Mouse (Mus musculus) stomach, postnatal 0 days (tissue): ENCODE results near the gene Lalba. TPM values are rescaled to one million over a fixed set of nuclear protein-coding genes. Genes with fewer than 3 reads are reported as not detected.

ENCODE experiments used
- ATAC-seq: fragments of 200-750 bp; cut with Nextera tagmentation; 2 replicates; pipeline ENCODE4 v1.8.0; 2017; ENCODE audit not compliant: low FRiP score, low TSS enrichment
- DNase-seq: peaks from one replicate; pipeline ENCODE4 v3.0.0-alpha.2; 2016; ENCODE audit warnings: low spot score
- H3K27ac ChIP-seq: fragments of 300-500 bp; sonication (generic); replicated peaks from 2 replicates; pipeline ENCODE4 v1.5.1; 2014; ENCODE audit warnings: mild to moderate bottlenecking, control low read depth
- H3K27me3 ChIP-seq: fragments of 300-500 bp; sonication (generic); 2 replicates; pipeline ENCODE4 v1.6.1; 2014; ENCODE audit warnings: low read length; ENCODE audit not compliant: control insufficient read depth, insufficient read depth
- H3K36me3 ChIP-seq: fragments of 300-500 bp; sonication (generic); 2 replicates; pipeline ENCODE4 v1.6.1; 2014; ENCODE audit warnings: low read length, mixed read lengths; ENCODE audit not compliant: control insufficient read depth, insufficient read depth
- H3K4me1 ChIP-seq: fragments of 300-500 bp; sonication (generic); replicated peaks from 2 replicates; pipeline ENCODE4 v1.6.1; 2014; ENCODE audit warnings: antibody characterized with exemption; ENCODE audit not compliant: control insufficient read depth, insufficient read depth
- H3K4me2 ChIP-seq: fragments of 300-500 bp; sonication (generic); replicated peaks from 2 replicates; pipeline ENCODE4 v1.6.1; 2014; ENCODE audit warnings: low read depth, mild to moderate bottlenecking, control low read depth, moderate library complexity
- H3K4me3 ChIP-seq: fragments of 300-500 bp; sonication (generic); 2 replicates; pipeline ENCODE4 v1.5.1; 2014; ENCODE audit warnings: low read depth, low read length, control low read depth
- H3K9ac ChIP-seq: fragments of 300-500 bp; sonication (generic); 2 replicates; pipeline ENCODE4 v1.6.1; 2014; ENCODE audit warnings: mild to moderate bottlenecking, low read length, control low read depth, mixed read lengths
- H3K9me3 ChIP-seq: fragments of 300-500 bp; sonication (generic); 2 replicates; pipeline ENCODE4 v1.6.1; 2016; ENCODE audit warnings: low read length; ENCODE audit not compliant: control insufficient read depth
- CTCF ChIP-seq: IDR thresholded peaks from 2 replicates; pipeline ENCODE4 v1.5.1; 2016; ENCODE audit warnings: antibody characterized with exemption, low read depth, mild to moderate bottlenecking, moderate library complexity
- EP300 ChIP-seq: optimal IDR thresholded peaks from 2 replicates; pipeline ENCODE3; 2016; ENCODE audit warnings: antibody characterized with exemption
- WGBS: fragments of 180-500 bp; shearing (Covaris S2); extraction: QIAGEN DNeasy Blood & Tissue Kit; methylation state at CpG from one replicate; pipeline ENCODE4 v1.1.7; 2014; 5-methylcytosine and 5-hydroxymethylcytosine counted together
- polyA plus RNA-seq: library from polyadenylated mRNA; unstranded; fragments of >200 nt; fragmentation: Nextera tagmentation; extraction: Ambion mirVana; gene quantifications from 2 replicates; pipeline ENCODE4 v1.2.1, GENCODE M21; 2015

Lalba gene
- polyA plus RNA-seq, 1 experiment from 2014 or later = 0.42 TPM

GRCm38 (mm10) chr15:98504514-98504913 is 22.0 kb upstream of the Lalba start:
- Histone ChIP-seq H3K4me1 (no peaks in the 10 kb centered on the region), H3K27ac (no peak overlapping the region), H3K4me3 (no peak overlapping the region), H3K9ac (no peak overlapping the region), H3K4me2 (no peak overlapping the region), H3K9me3 (no peaks in the 10 kb centered on the region), H3K27me3 (no peaks in the 10 kb centered on the region), H3K36me3 (no peaks in the 10 kb centered on the region)
- peak; percentile 84 for DNase-seq
- 14% methylated on average over 18 of the region's 18 CpGs for WGBS
- TF ChIP-seq EP300 (no peak), CTCF (peak; percentile 84)
- peak; percentile 29; the same call in 1 of the 2 replicates for ATAC-seq

GRCm38 (mm10) chr15:98503317-98503716 is 20.8 kb upstream of the Lalba start:
- ATAC-seq (no peak), DNase-seq (no peak)
- no peak for TF ChIP-seq EP300
- no peak for TF ChIP-seq CTCF
- Histone ChIP-seq H3K9ac (no peak overlapping the region), H3K27me3 (no peaks in the 10 kb centered on the region), H3K4me3 (no peak overlapping the region), H3K4me2 (no peak overlapping the region), H3K27ac (no peak overlapping the region), H3K4me1 (no peaks in the 10 kb centered on the region), H3K9me3 (no peaks in the 10 kb centered on the region), H3K36me3 (no peaks in the 10 kb centered on the region)
- 92% methylated on average over 3 of the region's 3 CpGs for WGBS

DNA sequence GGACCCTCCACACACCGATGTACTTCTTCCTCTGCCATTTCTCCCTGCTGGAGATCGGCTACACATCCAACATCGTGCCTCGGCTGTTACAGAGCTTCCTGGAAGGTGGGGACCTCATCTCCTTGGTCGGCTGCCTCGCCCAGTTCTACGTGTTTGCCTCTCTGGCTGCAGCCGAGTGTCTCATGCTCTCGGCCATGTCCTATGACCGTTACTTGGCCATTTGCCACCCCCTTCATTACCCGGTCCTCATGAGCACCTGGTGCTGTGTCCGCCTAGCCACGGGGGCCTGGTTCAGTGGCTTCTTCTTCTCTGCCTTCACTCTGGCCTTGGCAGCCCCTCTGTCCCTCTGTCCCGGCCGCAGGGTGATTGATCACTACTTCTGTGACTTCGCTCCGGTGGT is 15.1 kb upstream of the Lalba start:
- Histone ChIP-seq H3K4me1 (no peaks in the 10 kb centered on the region), H3K9ac (no peak overlapping the region), H3K27ac (no peak overlapping the region), H3K9me3 (no peaks in the 10 kb centered on the region), H3K36me3 (no peaks in the 10 kb centered on the region), H3K4me2 (no peak overlapping the region), H3K27me3 (no peaks in the 10 kb centered on the region), H3K4me3 (no peak overlapping the region)
- 75% methylated on average over 17 of the region's 17 CpGs for WGBS
- DNase-seq = no peak
- TF ChIP-seq CTCF (no peak), EP300 (no peak)
- ATAC-seq = no peak

DNA sequence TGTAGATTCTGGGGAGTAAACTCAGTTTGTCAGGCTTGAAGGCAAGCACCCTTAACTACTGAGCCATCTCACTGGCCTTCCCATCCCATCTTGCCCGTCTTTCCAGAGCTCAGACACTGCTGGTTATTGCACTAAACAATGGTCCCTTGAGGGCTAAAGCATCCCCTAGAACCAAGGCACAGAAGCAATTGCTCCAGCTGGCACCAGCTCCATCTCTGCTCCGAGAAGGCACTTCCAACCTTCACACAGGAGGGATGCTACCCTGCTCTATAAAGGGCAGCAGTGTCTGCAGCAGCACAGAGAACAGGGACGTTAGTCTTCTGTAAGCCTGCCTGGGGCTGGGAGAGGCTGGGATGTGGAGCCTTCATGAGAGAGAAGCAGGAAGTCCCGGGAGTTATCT is 9.6 kb upstream of the Lalba start, which contains the start of gene Olfr279:
TSS of gene Olfr279 (plus strand) at position 301 of the 400 bp plus-strand sequence.
- H3K27ac ChIP-seq = no peak within 1 kb of the TSS
- 57% methylated on average over 4 of the region's 4 CpGs for WGBS

GRCm38 (mm10) chr15:98491332-98491731 is 8.8 kb upstream of the Lalba start:
- Histone ChIP-seq H3K4me1 (no peaks in the 10 kb centered on the region), H3K36me3 (no peaks in the 10 kb centered on the region), H3K4me2 (no peak overlapping the region), H3K9ac (no peak overlapping the region), H3K27ac (no peak overlapping the region), H3K4me3 (no peak overlapping the region), H3K9me3 (no peaks in the 10 kb centered on the region), H3K27me3 (no peaks in the 10 kb centered on the region)
- 35% methylated on average over 2 of the region's 2 CpGs for WGBS
- DNase-seq = peak; percentile 59
- peak; percentile 89 for ATAC-seq
- no peak for TF ChIP-seq CTCF
- TF ChIP-seq EP300 = no peak

More for the DNA sequence above, 9.6 kb upstream of the Lalba start, which contains the start of gene Olfr279:
- no peak within 1 kb of the TSS for H3K4me3 ChIP-seq
- H3K4me2 ChIP-seq = no peak within 1 kb of the TSS
- H3K9me3 ChIP-seq = no peaks in the 10 kb centered on the region
- no peak for TF ChIP-seq CTCF
- no peak for TF ChIP-seq EP300
- DNase-seq (no peak), ATAC-seq (no peak)
- H3K9ac ChIP-seq = no peak within 1 kb of the TSS
- no peaks in the 10 kb centered on the region for H3K4me1 ChIP-seq
- no peaks in the 10 kb centered on the region for H3K36me3 ChIP-seq
- no peaks in the 10 kb centered on the region for H3K27me3 ChIP-seq

- H3K36me3 ChIP-seq = no peaks in the 10 kb centered on the region
- ATAC-seq = no peak
- H3K9ac ChIP-seq = no peak overlapping the region
- no peak for TF ChIP-seq CTCF
- TF ChIP-seq EP300 = no peak
- no peak overlapping the region for H3K4me3 ChIP-seq
- H3K4me1 ChIP-seq = no peaks in the 10 kb centered on the region
- no peak overlapping the region for H3K27ac ChIP-seq
- no peak overlapping the region for H3K4me2 ChIP-seq
- no peaks in the 10 kb centered on the region for H3K9me3 ChIP-seq
- 91% methylated on average over 8 of the region's 8 CpGs for WGBS
- no peaks in the 10 kb centered on the region for H3K27me3 ChIP-seq
- no peak for DNase-seq
Measured at GRCm38 (mm10) chr15:98486433-98487021, 4.0 kb upstream of the Lalba start.
